Mouse (Mus musculus) G1E (cell line): ENCODE data around the gene 9930022D16Rik. TPM values are rescaled to one million over a fixed set of nuclear protein-coding genes. Genes with fewer than 3 reads are reported as not detected.

Source experiments
- ATAC-seq: 2 replicates; pipeline ENCODE4 v1.8.0; 2016; ENCODE audit warnings: mild to moderate bottlenecking; ENCODE audit not compliant: insufficient number of reproducible peaks, poor library complexity, low FRiP score, severe bottlenecking; ENCODE audit errors: extremely low read depth
- DNase-seq: peaks from one replicate; pipeline ENCODE4 v3.0.0; 2012; ENCODE audit warnings: low spot score
- H3K27me3 ChIP-seq: 2 replicates; pipeline ENCODE4 v1.6.1; 2012; ENCODE audit warnings: mild to moderate bottlenecking, low read length, inconsistent platforms; ENCODE audit not compliant: insufficient read depth
- H3K36me3 ChIP-seq: replicated peaks from 2 replicates; pipeline ENCODE3; 2012; ENCODE audit warnings: mild to moderate bottlenecking, inconsistent platforms
- H3K4me1 ChIP-seq: 2 replicates; pipeline ENCODE4 v1.6.1; 2012; ENCODE audit warnings: low read depth, low read length, inconsistent platforms, mixed read lengths; ENCODE audit not compliant: insufficient read depth
- H3K4me3 ChIP-seq: 2 replicates; pipeline ENCODE4 v1.5.1; 2012; ENCODE audit warnings: low read depth, mild to moderate bottlenecking, inconsistent platforms, low read length, moderate library complexity, mixed read lengths
- H3K9me3 ChIP-seq: replicated peaks from 2 replicates; pipeline ENCODE4 v1.6.1; 2012; ENCODE audit warnings: inconsistent platforms
- CTCF ChIP-seq: IDR thresholded peaks from 2 replicates; pipeline ENCODE4 v1.5.1; 2012; ENCODE audit warnings: low read depth, low read length, inconsistent platforms, mixed read lengths
- GATA1 ChIP-seq: IDR thresholded peaks from 2 replicates; pipeline ENCODE4 v1.6.1; 2012; ENCODE audit warnings: borderline replicate concordance, low read length, inconsistent platforms, mixed read lengths
- GATA2 ChIP-seq: IDR thresholded peaks from 2 replicates; pipeline ENCODE4 v1.6.1; 2012; ENCODE audit warnings: low read depth, low read length, inconsistent platforms, borderline replicate concordance
- POLR2AphosphoS5 ChIP-seq: IDR thresholded peaks from 2 replicates; pipeline ENCODE4 v1.6.1; 2012; ENCODE audit warnings: low read depth, low read length, inconsistent platforms; ENCODE audit not compliant: insufficient replicate concordance
- TAL1 ChIP-seq: conservative IDR thresholded peaks from 2 replicates; pipeline ENCODE4 v1.6.1; 2012; ENCODE audit warnings: low read depth, low read length, inconsistent platforms, mixed read lengths
- polyA plus RNA-seq: library from polyadenylated mRNA; stranded (reverse); fragments of >175 nt; gene quantifications from 2 replicates; pipeline ENCODE4 v1.2.3, GENCODE M21; 2012
- total RNA-seq, 2 experiments: library from RNA; stranded (forward) in 1 of 2; stranded (reverse) in 1 of 2; fragments of 200-1000 nt in 1 of 2; fragments of >200 nt in 1 of 2; fragmentation: Nextera tagmentation in 1 of 2; gene quantifications; 2 replicates each; pipeline ENCODE4 v1.2.3; 2014 to 2017

The 9930022D16Rik gene
- total and polyA plus RNA-seq, 3 experiments, result 0.44 TPM; not detected in 2

DNA sequence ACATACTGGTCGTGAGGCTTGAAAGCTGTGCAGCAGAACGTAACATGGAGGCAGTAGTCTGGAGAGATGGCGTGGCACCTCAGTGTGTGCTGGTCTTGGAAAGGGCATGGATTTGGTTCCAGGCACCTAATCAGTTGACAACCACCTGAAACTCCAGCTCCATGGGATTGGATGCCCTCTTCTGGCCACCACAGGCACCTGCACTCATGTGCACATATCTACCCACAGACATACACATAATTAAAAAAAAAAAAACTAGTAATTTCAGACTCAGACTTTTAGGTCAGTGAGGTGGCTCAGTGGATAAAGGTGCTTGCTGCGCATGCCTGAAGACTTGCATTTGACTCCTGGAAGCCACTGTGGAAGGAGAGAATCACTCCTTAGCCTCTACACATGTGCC is 8.5 kb downstream of the 9930022D16Rik start:
- Histone ChIP-seq H3K4me1 (peaks cover 64% of the 10 kb centered on the region), H3K27me3 (no peaks in the 10 kb centered on the region), H3K4me3 (no peak overlapping the region), H3K36me3 (peaks cover 5% of the 10 kb centered on the region), H3K9me3 (peaks cover 4% of the 10 kb centered on the region)
- ATAC-seq, result no peak
- DNase-seq, result no peak
- no peak for TF ChIP-seq GATA2
- no peak for TF ChIP-seq POLR2AphosphoS5
- no peak for TF ChIP-seq CTCF
- no peak for TF ChIP-seq TAL1
- no peak for TF ChIP-seq GATA1

- no peak for DNase-seq
- ATAC-seq, result no peak
- Histone ChIP-seq H3K9me3 (peaks cover 4% of the 10 kb centered on the region), H3K36me3 (peaks cover 6% of the 10 kb centered on the region), H3K4me3 (no peak overlapping the region), H3K4me1 (peaks cover 57% of the 10 kb centered on the region), H3K27me3 (no peaks in the 10 kb centered on the region)
- TF ChIP-seq POLR2AphosphoS5 (no peak), GATA2 (no peak), GATA1 (no peak)
These were observed 9.6 kb downstream of the 9930022D16Rik start for GRCm38 (mm10) chr11:109423294-109423693.

DNA sequence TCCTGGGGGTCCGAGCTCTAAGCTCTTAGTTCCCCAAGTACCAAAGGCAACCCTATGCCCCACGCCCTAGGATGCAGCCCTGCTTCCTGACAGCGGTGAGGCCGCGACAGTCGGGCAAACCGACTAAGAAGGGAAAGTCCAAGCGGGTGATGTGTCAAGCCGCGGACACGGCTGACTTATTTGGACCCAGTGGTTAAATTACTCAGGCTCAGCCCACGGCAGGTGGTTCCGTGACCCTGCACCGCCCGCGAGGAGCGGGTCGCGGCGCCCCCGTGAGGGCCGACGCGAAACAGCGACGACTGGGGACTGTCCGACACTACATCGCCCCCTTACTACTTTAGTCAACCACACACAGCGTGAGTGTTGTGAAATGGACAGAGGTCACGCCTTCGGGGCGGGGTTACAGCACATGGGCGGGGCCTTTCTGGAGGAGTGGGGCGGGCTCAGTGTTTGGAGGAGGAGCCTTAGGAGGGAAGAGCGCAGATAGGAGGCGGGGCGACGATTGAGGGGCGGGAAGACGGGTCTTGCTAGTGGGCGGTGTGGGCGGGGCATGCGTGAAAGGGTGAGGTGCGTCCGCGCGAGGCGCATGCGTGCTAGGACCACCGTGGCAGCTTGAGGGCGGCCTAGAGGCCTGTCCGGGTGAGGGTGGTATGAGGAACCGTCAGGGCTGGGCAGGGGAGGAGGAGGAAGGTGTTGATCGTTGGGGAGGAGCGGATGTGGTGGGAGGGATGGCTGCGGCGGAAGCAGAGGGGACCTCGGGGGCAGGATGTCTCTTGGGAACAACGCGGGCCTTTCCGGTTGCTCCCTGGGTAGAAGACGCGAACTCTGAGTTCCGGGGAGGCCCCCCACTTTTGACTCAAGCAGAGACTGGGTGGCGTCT is 11.9 kb downstream of the 9930022D16Rik start, which contains the start of gene Amz2:
Amz2 (plus strand) TSS at position 555 of the 880 bp plus-strand sequence.
- no peak for TF ChIP-seq GATA1
- peak; percentile 19; the same call in 1 of the 2 replicates for TF ChIP-seq CTCF

DNA sequence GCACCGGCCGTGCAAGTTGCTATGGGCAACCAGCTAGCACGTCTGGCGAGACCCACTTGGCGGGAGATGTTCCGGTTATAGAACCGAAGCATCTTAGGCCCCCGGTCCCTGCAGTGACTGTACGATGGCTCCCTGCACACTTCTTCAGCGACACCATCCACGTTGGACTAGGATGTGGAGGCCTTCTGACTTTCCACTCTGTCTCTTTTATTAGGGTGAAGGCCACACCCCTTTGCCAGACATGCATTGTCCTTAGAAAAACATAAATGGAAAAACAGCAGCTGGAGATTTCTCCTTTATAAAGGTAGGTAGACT is 12.5 kb downstream of the 9930022D16Rik start:
- TF ChIP-seq POLR2AphosphoS5 (no peak), GATA2 (no peak), GATA1 (no peak), TAL1 (no peak), CTCF (no peak)
- ATAC-seq, result peak; percentile 9; the same call in 1 of the 2 replicates
- Histone ChIP-seq H3K4me3 (peak overlapping the region; percentile 78), H3K4me1 (peaks cover 35% of the 10 kb centered on the region), H3K9me3 (peaks cover 4% of the 10 kb centered on the region), H3K36me3 (peaks cover 35% of the 10 kb centered on the region), H3K27me3 (no peaks in the 10 kb centered on the region)
- no peak for DNase-seq

More for the DNA sequence above, 11.9 kb downstream of the 9930022D16Rik start, which contains the start of gene Amz2:
- H3K36me3 ChIP-seq, result peaks cover 30% of the 10 kb centered on the region
- peaks cover 41% of the 10 kb centered on the region for H3K4me1 ChIP-seq
- DNase-seq (peak; percentile 89), ATAC-seq (peak; percentile 89)
- peak within 1 kb of the TSS; percentile 78 for H3K4me3 ChIP-seq
- H3K27me3 ChIP-seq, result no peaks in the 10 kb centered on the region
- peaks cover 4% of the 10 kb centered on the region for H3K9me3 ChIP-seq

- ATAC-seq (no peak), DNase-seq (no peak)
- peaks cover 30% of the 10 kb centered on the region for H3K4me1 ChIP-seq
- H3K27me3 ChIP-seq, result no peaks in the 10 kb centered on the region
- peak overlapping the region; percentile 78; the same call in 1 of the 2 replicates for H3K4me3 ChIP-seq
- H3K9me3 ChIP-seq, result 0 out of 2 replicates have a peak, but pooled peaks cover under 1% of the 10 kb centered on the region
- TF ChIP-seq CTCF, result no peak
- no peak for TF ChIP-seq POLR2AphosphoS5
- no peak for TF ChIP-seq GATA2
- TF ChIP-seq GATA1, result no peak
- TF ChIP-seq TAL1, result no peak
- H3K36me3 ChIP-seq, result peaks cover 43% of the 10 kb centered on the region
These were observed 13.6 kb downstream of the 9930022D16Rik start for GRCm38 (mm10) chr11:109427353-109427752.

GRCm38 (mm10) chr11:109434233-109434798 is 20.6 kb downstream of the 9930022D16Rik start:
- Histone ChIP-seq H3K4me1 (peaks cover 21% of the 10 kb centered on the region), H3K27me3 (no peaks in the 10 kb centered on the region), H3K4me3 (no peak overlapping the region), H3K9me3 (no peaks in the 10 kb centered on the region), H3K36me3 (peaks cover 83% of the 10 kb centered on the region)
- no peak for TF ChIP-seq GATA1
- TF ChIP-seq TAL1, result no peak
- TF ChIP-seq POLR2AphosphoS5, result no peak
- TF ChIP-seq GATA2, result no peak
- TF ChIP-seq CTCF, result no peak
- no peak for DNase-seq
- no peak for ATAC-seq
